Mouse (Mus musculus) forebrain, embryonic 14.5 days (tissue): ENCODE measurements around the gene Rpl29. TPM values are rescaled to one million over a fixed set of nuclear protein-coding genes. Genes with fewer than 3 reads are reported as not detected.
A peak's percentile ranks its signal among the peaks of the same experiment; 100 is the strongest.

Experiments used
- ATAC-seq: fragments of 200-750 bp; cut with Nextera tagmentation; 2 replicates; pipeline ENCODE4 v1.8.0; 2017; ENCODE audit warnings: mild to moderate bottlenecking, moderate library complexity
- DNase-seq: peaks from one replicate; pipeline ENCODE4 v3.0.0-alpha.2; 2015; ENCODE audit warnings: low spot score
- H3K27ac ChIP-seq: fragments of 300-500 bp; sonication (generic); 2 replicates; pipeline ENCODE4 v1.5.1; 2014; ENCODE audit warnings: low read depth, mild to moderate bottlenecking, control low read depth, low read length, moderate library complexity
- H3K27me3 ChIP-seq: fragments of 300-500 bp; sonication (generic); replicated peaks from 2 replicates; pipeline ENCODE4 v1.6.1; 2014; ENCODE audit warnings: low read length, control low read depth, mixed read lengths; ENCODE audit not compliant: control insufficient read depth, insufficient read depth
- H3K36me3 ChIP-seq: fragments of 300-500 bp; sonication (generic); 2 replicates; pipeline ENCODE4 v1.6.1; 2014; ENCODE audit warnings: low read length, control low read depth; ENCODE audit not compliant: control insufficient read depth, insufficient read depth
- H3K4me1 ChIP-seq: fragments of 300-500 bp; sonication (generic); 2 replicates; pipeline ENCODE4 v1.6.1; 2014; ENCODE audit warnings: antibody characterized with exemption, low read length, control low read depth; ENCODE audit not compliant: control insufficient read depth, insufficient read depth
- H3K4me2 ChIP-seq: fragments of 300-500 bp; sonication (generic); 2 replicates; pipeline ENCODE4 v1.6.1; 2014; ENCODE audit warnings: mild to moderate bottlenecking, control low read depth, low read length
- H3K4me3 ChIP-seq: fragments of 300-500 bp; sonication (generic); 2 replicates; pipeline ENCODE4 v1.5.1; 2014; ENCODE audit warnings: low read depth, low read length, control low read depth
- H3K9ac ChIP-seq: fragments of 300-500 bp; sonication (generic); 2 replicates; pipeline ENCODE4 v1.6.1; 2014; ENCODE audit warnings: mild to moderate bottlenecking, low read length, control low read depth, moderate library complexity
- H3K9me3 ChIP-seq: fragments of 300-500 bp; sonication (generic); replicated peaks from 2 replicates; pipeline ENCODE4 v1.6.1; 2016; ENCODE audit warnings: low read length, control low read depth, mixed read lengths; ENCODE audit not compliant: control insufficient read depth
- WGBS: fragments of 180-500 bp; shearing (Covaris S2); extraction: QIAGEN DNeasy Blood & Tissue Kit; methylation state at CpG from one replicate; pipeline ENCODE4 v1.1.7; 2014; 5-methylcytosine and 5-hydroxymethylcytosine counted together
- polyA plus RNA-seq: library from polyadenylated mRNA; unstranded; fragments of >200 nt; fragmentation: Nextera tagmentation; extraction: Ambion mirVana; gene quantifications from 2 replicates; pipeline ENCODE4 v1.2.1, GENCODE M21; 2014

The Rpl29 gene
- polyA plus RNA-seq, 1 experiment from 2014 or later, result 924 TPM

DNA sequence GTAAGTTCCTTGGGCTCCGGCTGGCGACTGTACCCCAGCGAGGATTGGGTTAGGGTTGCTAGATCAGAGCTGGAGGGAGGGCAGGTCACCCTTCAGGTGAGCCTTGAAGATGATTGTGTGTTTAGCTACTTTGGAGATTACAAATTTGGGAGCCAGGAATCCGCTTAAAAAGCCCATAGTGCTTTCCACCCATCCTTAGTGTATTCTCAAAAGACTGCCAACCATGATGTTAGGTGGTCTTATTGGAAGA is 686 bp downstream of the Rpl29 start:
- Histone ChIP-seq H3K4me1 (peaks cover 4% of the 10 kb centered on the region), H3K9me3 (no peaks in the 10 kb centered on the region)

DNA sequence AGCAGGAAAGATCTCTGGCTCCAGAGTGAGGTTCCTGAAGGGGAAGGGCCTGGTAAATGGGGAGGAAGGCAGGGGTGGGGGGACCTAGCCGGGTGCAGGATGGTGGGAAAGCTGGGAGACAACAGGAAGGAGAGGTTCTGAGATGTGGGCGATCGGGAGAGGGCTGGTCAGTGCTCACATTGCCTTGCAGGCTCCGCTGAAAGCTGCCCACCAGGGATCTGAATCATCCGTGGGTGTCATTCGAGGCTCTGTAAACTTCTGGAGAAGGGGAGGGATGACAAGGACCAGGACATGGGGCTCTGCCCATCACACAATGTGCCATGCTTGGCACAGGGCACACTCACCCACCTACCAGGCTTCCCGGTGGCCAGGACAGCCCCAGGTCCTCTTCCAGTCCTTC is 4.1 kb downstream of the Rpl29 start:
- no peak overlapping the region for H3K9ac ChIP-seq
- no peak overlapping the region for H3K27ac ChIP-seq
- H3K4me3 ChIP-seq, result no peak overlapping the region
- 80% methylated on average over 7 of the region's 7 CpGs for WGBS
- no peak for ATAC-seq
- no peaks in the 10 kb centered on the region for H3K27me3 ChIP-seq
- H3K9me3 ChIP-seq, result no peaks in the 10 kb centered on the region
- peaks cover 37% of the 10 kb centered on the region for H3K36me3 ChIP-seq
- H3K4me1 ChIP-seq, result peaks cover 13% of the 10 kb centered on the region
- DNase-seq, result no peak
- H3K4me2 ChIP-seq, result no peak overlapping the region

More for the DNA sequence above, 686 bp downstream of the Rpl29 start:
- WGBS, result 2% methylated on average over 4 of the region's 4 CpGs
- peak overlapping the region; percentile 98 for H3K9ac ChIP-seq
- peak overlapping the region; percentile 77 for H3K4me2 ChIP-seq
- DNase-seq (no peak), ATAC-seq (no peak)
- H3K4me3 ChIP-seq, result peak overlapping the region; percentile 90
- peaks cover 37% of the 10 kb centered on the region for H3K36me3 ChIP-seq
- H3K27ac ChIP-seq, result peak overlapping the region; percentile 93
- no peaks in the 10 kb centered on the region for H3K27me3 ChIP-seq

DNA sequence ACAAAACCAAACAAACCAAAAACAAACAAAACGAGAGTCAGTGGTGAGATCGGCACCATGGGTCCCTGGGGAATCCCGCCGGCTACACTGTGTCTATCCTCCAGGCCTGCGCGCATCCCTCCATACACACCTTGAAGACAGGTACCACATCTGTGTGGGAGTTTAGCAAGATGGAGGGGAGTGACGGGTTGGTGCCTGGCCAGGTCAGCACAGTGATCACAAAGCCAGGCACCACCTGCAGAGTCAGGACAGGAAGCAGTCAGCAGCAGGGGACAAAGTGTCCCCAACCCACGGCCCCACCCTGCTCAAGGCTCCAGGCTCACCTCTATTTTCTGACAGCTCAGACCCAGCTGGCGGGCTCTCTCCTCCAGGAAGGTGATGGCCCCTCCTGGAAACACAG is 7.3 kb downstream of the Rpl29 start:
- Histone ChIP-seq H3K4me1 (peaks cover 14% of the 10 kb centered on the region), H3K27ac (no peak overlapping the region), H3K9me3 (no peaks in the 10 kb centered on the region), H3K9ac (no peak overlapping the region), H3K27me3 (no peaks in the 10 kb centered on the region), H3K4me2 (no peak overlapping the region), H3K4me3 (no peak overlapping the region), H3K36me3 (peaks cover 28% of the 10 kb centered on the region)
- 88% methylated on average over 9 of the region's 9 CpGs for WGBS
- DNase-seq (no peak), ATAC-seq (no peak)

DNA sequence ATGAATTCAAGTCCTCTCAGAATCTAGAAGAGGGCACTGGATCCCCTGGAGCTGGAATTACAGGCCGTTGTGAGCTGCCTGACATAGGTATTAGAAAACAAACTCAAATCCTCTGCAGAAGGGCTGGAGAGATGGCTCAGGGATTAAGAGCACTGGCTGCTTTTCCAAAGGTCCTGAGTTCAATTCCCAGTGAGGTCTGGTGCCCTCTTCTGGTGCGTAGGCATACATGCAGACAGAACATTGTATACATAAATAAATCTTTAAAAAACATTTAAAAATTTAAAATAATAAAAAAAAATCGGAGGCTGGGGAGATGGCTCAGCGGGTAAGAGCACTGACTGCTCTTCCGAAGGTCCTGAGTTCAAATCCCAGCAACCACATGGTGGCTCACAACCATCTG is 13.4 kb downstream of the Rpl29 start:
- ATAC-seq, result no peak
- Histone ChIP-seq H3K36me3 (no peaks in the 10 kb centered on the region), H3K4me2 (no peak overlapping the region), H3K4me1 (peaks cover 9% of the 10 kb centered on the region), H3K4me3 (no peak overlapping the region), H3K9me3 (no peaks in the 10 kb centered on the region), H3K9ac (no peak overlapping the region), H3K27me3 (no peaks in the 10 kb centered on the region), H3K27ac (no peak overlapping the region)
- no peak for DNase-seq
- WGBS, result 76% methylated on average over 5 of the region's 5 CpGs

DNA sequence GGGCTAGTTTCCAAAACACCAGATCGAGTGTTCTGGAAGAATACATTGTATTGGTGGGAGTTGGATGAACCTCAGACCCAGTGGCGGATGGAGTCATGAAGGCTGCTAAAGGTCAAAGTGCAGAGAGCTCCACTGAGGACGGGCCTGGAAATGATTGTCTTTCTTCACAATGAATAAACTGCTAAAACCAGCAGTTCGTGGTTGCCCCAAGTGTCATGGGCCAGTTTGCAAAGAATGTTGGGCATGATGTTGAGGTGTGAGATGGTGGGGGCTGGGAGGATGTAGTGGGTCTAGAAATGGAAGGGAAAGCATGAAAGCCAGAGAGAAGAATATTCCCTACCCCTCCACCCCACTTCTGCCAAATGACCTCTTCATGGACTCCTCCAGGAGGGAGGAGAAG is 15.6 kb downstream of the Rpl29 start:
- Histone ChIP-seq H3K9ac (no peak overlapping the region), H3K4me1 (peaks cover 11% of the 10 kb centered on the region), H3K27ac (no peak overlapping the region), H3K27me3 (no peaks in the 10 kb centered on the region), H3K4me2 (no peak overlapping the region), H3K9me3 (no peaks in the 10 kb centered on the region), H3K36me3 (no peaks in the 10 kb centered on the region), H3K4me3 (no peak overlapping the region)
- no peak for ATAC-seq
- 92% methylated on average over 4 of the region's 4 CpGs for WGBS
- DNase-seq, result no peak

DNA sequence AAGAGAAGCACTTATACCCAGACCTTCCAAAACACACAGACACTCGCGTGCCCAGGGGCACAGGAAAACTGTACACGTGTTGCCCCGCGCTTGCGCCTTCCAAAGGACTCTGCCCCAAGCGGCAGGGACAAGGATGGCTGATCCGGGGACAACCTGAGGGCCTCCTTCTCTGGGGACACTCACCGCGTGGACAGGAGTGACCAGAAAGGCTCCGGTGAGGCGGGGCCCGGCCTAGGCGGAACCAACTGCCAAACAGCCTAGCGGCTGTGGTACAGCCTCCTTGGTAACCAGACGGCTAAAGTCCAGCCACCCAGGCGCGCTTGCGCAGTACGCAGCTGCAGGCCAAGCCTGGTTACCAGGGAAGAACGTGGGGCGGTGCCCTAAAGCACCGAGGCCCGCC is 18.1 kb downstream of the Rpl29 start, which contains the start of the genes Abhd14b and Abhd14a:
TSS of gene Abhd14b (plus strand) at position 112 of the 400 bp plus-strand sequence.
TSS of gene Abhd14a (minus strand) at position 331 of the 400 bp plus-strand sequence.
- Histone ChIP-seq H3K36me3 (no peaks in the 10 kb centered on the region), H3K4me1 (peaks cover 11% of the 10 kb centered on the region), H3K4me2 (peak within 1 kb of the TSS; percentile 74), H3K27me3 (no peaks in the 10 kb centered on the region), H3K27ac (peak within 1 kb of the TSS; percentile 21; the same call in 1 of the 2 replicates), H3K9me3 (no peaks in the 10 kb centered on the region), H3K9ac (peak within 1 kb of the TSS; percentile 70), H3K4me3 (peak within 1 kb of the TSS; percentile 47)
- WGBS, result under 1% methylated on average over 24 of the region's 24 CpGs
- ATAC-seq (peak; percentile 89), DNase-seq (peak; percentile 92)

DNA sequence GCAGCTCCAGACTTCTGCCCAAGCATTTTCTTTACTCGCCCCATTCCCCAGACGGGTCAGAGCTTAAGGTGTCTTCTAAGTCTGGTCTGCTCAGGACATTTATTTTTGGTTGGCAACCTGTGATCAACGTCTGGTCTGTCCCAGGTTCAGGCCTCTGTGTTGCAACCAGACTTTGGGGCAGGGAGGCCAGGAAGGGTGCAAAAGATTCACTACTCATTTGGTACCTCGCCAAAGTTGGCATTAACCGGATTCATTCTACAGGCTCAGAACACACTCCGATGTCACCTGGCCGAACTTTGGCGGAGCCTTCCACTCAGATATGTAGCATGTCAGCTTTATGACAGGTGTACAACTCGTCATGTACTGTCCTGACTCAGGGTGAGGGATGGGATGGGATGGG is 18.7 kb downstream of the Rpl29 start:
- no peak for DNase-seq
- peak overlapping the region; percentile 47 for H3K4me3 ChIP-seq
- H3K4me2 ChIP-seq, result peak overlapping the region; percentile 74
- no peaks in the 10 kb centered on the region for H3K9me3 ChIP-seq
- H3K4me1 ChIP-seq, result peaks cover 15% of the 10 kb centered on the region
- ATAC-seq, result peak; percentile 19
- H3K27me3 ChIP-seq, result no peaks in the 10 kb centered on the region
- H3K36me3 ChIP-seq, result no peaks in the 10 kb centered on the region
- WGBS, result 38% methylated on average over 9 of the region's 9 CpGs
- H3K27ac ChIP-seq, result 0 out of 2 replicates have a peak overlapping the region, but pooled peaks have one; percentile 21
- peak overlapping the region; percentile 70; the same call in 1 of the 2 replicates for H3K9ac ChIP-seq

DNA sequence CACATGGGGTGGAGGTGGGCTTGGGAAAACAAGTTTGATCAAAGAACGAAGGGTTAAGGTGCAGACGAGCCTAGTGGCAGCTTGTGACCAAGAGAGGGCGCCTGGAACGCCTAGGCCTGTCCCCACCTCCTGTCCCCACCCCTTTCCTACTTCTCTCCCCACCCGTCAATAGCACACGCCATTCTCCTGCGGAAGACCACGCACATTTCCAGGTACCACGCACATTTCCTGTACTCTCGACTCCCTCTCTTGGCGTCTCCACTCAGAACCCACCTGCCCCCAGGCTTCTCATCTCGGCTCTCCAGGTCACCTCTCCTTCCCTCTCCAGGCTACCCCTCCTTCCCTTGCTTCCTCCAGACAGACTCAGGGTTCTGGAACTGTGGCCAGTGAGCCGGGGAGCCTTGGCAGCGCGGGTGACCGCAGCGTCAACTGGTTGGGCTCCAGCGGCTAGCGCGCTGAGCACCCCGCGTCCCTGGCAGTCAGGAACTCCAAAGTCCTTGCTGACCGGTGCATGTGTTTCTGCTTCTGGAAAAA is 19.3 kb downstream of the Rpl29 start:
- no peaks in the 10 kb centered on the region for H3K27me3 ChIP-seq
- peak overlapping the region; percentile 74 for H3K4me2 ChIP-seq
- WGBS, result 2% methylated on average over 23 of the region's 23 CpGs
- peak; percentile 45; the same call in 1 of the 2 replicates for ATAC-seq
- H3K36me3 ChIP-seq, result no peaks in the 10 kb centered on the region
- H3K27ac ChIP-seq, result no peak overlapping the region
- peak overlapping the region; percentile 32 for H3K4me3 ChIP-seq
- peak overlapping the region; percentile 48 for H3K9ac ChIP-seq
- DNase-seq, result peak; percentile 78
- H3K4me1 ChIP-seq, result peaks cover 17% of the 10 kb centered on the region
- H3K9me3 ChIP-seq, result no peaks in the 10 kb centered on the region

DNA sequence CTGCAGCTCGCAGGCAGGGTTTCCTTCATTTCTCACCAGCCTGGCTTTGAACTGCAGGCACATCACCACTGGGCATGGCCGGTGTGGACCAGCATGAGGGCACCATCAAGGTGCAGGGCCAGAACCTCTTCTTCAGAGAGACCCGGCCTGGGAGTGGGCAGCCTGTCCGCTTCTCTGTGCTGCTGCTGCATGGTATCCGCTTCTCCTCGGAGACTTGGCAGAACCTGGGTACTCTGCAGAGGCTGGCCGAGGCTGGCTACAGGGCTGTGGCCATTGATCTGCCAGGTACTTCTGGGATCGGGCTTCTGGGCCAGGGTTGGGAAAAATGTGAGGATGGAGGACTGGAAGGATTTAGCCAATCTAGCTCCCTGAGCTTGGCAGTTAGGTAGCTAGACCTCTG is 20.7 kb downstream of the Rpl29 start:
- WGBS, result 96% methylated on average over 8 of the region's 8 CpGs
- H3K4me1 ChIP-seq, result peaks cover 17% of the 10 kb centered on the region
- H3K27ac ChIP-seq, result no peak overlapping the region
- no peaks in the 10 kb centered on the region for H3K36me3 ChIP-seq
- no peaks in the 10 kb centered on the region for H3K9me3 ChIP-seq
- H3K4me2 ChIP-seq, result no peak overlapping the region
- H3K4me3 ChIP-seq, result no peak overlapping the region
- no peaks in the 10 kb centered on the region for H3K27me3 ChIP-seq
- no peak for DNase-seq
- no peak for ATAC-seq
- H3K9ac ChIP-seq, result no peak overlapping the region
